Mouse (Mus musculus) heart, embryonic 11.5 days (tissue): ENCODE results near the gene March4. TPM values are rescaled to one million over a fixed set of nuclear protein-coding genes. Genes with fewer than 3 reads are reported as not detected.

Experiments used
- ATAC-seq: fragments of 200-750 bp; cut with Nextera tagmentation; replicated peaks from 2 replicates; pipeline ENCODE4 v1.8.0; 2017; ENCODE audit warnings: moderate library complexity; ENCODE audit not compliant: insufficient number of reproducible peaks, low FRiP score, low TSS enrichment
- H3K27ac ChIP-seq: fragments of 300-500 bp; sonication (generic); 2 replicates; pipeline ENCODE4 v1.5.1; 2014; ENCODE audit warnings: mild to moderate bottlenecking, low read depth, low read length
- H3K27me3 ChIP-seq: fragments of 300-500 bp; sonication (generic); 2 replicates; pipeline ENCODE4 v1.6.1; 2014; ENCODE audit warnings: mild to moderate bottlenecking, low read length, mixed read lengths; ENCODE audit not compliant: control insufficient read depth, insufficient read depth
- H3K36me3 ChIP-seq: fragments of 300-500 bp; sonication (generic); 2 replicates; pipeline ENCODE4 v1.6.1; 2014; ENCODE audit warnings: mild to moderate bottlenecking, low read length, moderate library complexity, mixed read lengths; ENCODE audit not compliant: control insufficient read depth, insufficient read depth
- H3K4me1 ChIP-seq: fragments of 300-500 bp; sonication (generic); 2 replicates; pipeline ENCODE4 v1.6.1; 2014; ENCODE audit warnings: low read length; ENCODE audit not compliant: control insufficient read depth, insufficient read depth
- H3K4me2 ChIP-seq: fragments of 300-500 bp; sonication (generic); 2 replicates; pipeline ENCODE4 v1.6.1; 2014; ENCODE audit warnings: mild to moderate bottlenecking, moderate library complexity
- H3K4me3 ChIP-seq: fragments of 300-500 bp; sonication (generic); 2 replicates; pipeline ENCODE4 v1.5.1; 2014; ENCODE audit warnings: low read depth, low read length
- H3K9ac ChIP-seq: fragments of 300-500 bp; sonication (generic); 2 replicates; pipeline ENCODE4 v1.6.1; 2014; ENCODE audit warnings: mild to moderate bottlenecking, low read depth, low read length, moderate library complexity
- H3K9me3 ChIP-seq: fragments of 300-500 bp; sonication (generic); replicated peaks from 2 replicates; pipeline ENCODE4 v1.6.1; 2016; ENCODE audit warnings: low read length; ENCODE audit not compliant: control insufficient read depth
- WGBS: fragments of 180-500 bp; shearing (Covaris S2); extraction: QIAGEN DNeasy Blood & Tissue Kit; methylation state at CpG from one replicate; pipeline ENCODE4 v1.1.7; 2014; ENCODE audit not compliant: insufficient replicate concordance; 5-methylcytosine and 5-hydroxymethylcytosine counted together
- polyA plus RNA-seq: library from polyadenylated mRNA; unstranded; fragments of >200 nt; fragmentation: Nextera tagmentation; extraction: Ambion mirVana; gene quantifications from 2 replicates; pipeline ENCODE4 v1.2.1, GENCODE M21; 2014

The March4 gene
- polyA plus RNA-seq, 1 experiment from 2014 or later = not detected

DNA sequence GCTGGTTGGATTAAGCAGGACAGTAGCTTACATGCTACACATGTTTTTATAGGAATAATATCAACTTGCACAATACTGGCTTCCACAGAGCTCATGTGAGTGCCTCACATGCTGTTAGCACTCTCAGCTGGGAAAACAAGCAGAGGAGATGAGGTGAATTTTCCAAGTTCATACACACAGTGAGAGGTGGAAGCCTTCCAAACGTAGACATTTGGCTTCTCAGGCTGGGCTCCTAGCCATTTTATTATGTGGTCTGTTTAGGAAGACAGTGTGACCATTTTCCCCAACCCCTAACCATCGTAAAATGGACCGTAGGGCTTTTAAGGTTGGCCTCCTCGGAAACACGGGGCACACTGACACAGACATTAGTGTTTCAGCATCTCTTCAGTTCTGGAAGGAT is 126.8 kb downstream of the March4 start:
- no peak overlapping the region for H3K4me2 ChIP-seq
- no peaks in the 10 kb centered on the region for H3K27me3 ChIP-seq
- no peaks in the 10 kb centered on the region for H3K4me1 ChIP-seq
- H3K4me3 ChIP-seq = no peak overlapping the region
- no peak overlapping the region for H3K27ac ChIP-seq
- H3K9ac ChIP-seq = no peak overlapping the region
- H3K9me3 ChIP-seq = no peaks in the 10 kb centered on the region
- H3K36me3 ChIP-seq = no peaks in the 10 kb centered on the region
- no peak for ATAC-seq
- WGBS = 81% methylated on average over 5 of the region's 5 CpGs

DNA sequence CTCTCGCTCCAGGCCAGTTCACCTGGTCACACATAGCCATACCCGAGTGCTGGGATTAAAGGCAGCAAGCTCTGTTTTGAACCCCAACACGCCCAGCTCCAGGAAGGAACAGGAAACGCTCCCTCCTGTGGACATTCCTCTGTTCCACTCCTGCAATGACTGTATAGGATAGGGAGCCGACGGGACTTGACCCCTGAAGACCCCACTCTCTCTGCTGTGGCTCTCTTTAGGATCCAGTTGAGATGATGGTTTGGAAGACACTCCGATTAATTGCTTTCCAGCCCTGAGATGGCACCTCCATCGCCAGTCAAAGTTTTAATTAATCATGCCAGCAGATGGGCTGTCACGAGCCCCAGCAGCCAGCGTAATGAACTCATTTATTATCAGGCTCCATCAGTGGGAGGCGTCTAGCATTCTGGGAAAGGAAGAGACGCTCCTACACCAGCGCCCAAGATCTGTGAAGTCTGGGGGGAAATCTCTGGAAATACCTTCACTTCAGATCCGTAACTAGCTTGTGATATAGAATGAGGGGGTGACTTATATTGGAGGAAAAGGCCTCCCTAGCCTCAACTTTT is 130.1 kb downstream of the March4 start:
- no peak overlapping the region for H3K4me3 ChIP-seq
- H3K27ac ChIP-seq = no peak overlapping the region
- WGBS = 60% methylated on average over 14 of the region's 14 CpGs
- H3K9ac ChIP-seq = no peak overlapping the region
- no peaks in the 10 kb centered on the region for H3K36me3 ChIP-seq
- H3K9me3 ChIP-seq = no peaks in the 10 kb centered on the region
- H3K27me3 ChIP-seq = no peaks in the 10 kb centered on the region
- H3K4me2 ChIP-seq = no peak overlapping the region
- no peaks in the 10 kb centered on the region for H3K4me1 ChIP-seq
- no peak for ATAC-seq

DNA sequence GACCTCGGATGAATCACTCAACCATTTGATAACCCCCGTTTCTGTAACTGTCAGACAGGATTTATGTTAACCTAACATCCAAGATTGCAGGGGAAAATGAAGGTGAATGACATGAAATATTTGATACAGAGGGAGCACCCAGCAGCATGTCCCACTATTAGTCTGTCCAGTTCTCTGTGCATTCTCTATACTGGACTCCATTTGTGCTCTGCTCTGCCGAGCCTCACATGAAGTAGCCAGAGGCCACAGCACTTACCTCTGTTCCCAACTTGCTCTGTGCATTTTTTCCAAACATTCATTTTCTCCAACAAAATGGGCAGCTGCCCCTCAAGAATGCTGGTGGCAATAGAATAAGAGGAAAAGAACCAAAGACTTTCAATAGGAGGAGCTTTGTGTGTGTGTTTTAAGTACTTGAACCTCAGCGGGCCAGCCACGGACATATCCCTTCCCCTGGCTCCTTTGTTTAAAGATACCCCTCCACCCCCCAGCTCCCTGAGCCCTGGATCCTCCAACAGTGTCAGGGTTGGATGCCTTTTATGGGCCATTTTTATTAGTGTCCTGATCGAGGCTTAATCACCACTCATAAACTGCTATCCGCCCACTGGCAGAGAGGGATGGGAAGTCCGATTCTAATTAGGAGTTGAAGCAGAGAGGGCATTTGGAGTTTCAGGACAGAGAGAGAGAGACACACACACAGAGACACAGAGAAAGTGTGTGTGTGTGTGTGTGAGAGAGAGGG is 135.2 kb downstream of the March4 start:
- Histone ChIP-seq H3K4me1 (no peaks in the 10 kb centered on the region), H3K4me2 (no peak overlapping the region), H3K4me3 (no peak overlapping the region), H3K27me3 (no peaks in the 10 kb centered on the region), H3K36me3 (0 out of 2 replicates have a peak, but pooled peaks cover 3% of the 10 kb centered on the region), H3K9me3 (no peaks in the 10 kb centered on the region), H3K9ac (no peak overlapping the region), H3K27ac (no peak overlapping the region)
- WGBS = 80% methylated on average over 8 of the region's 8 CpGs
- ATAC-seq = no peak

DNA sequence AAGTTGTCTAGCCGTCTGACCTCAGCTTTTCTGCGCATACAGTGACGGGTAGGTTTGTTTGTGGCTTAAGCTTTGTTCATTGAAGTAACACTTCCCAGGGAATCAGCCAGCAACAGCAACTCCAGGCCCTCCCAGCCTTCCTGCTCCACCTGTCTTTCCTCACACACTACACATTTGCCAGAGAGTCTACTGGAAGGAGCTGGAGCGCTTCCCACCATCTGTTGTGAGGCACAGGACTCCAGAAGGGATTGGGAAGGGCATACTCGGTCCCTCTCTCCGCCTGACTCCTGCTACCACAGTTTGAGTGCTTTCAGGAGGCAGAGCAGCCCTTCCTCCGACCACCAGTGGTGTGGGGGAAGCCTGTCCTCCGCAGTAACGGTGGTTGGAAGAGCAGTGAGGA is 136.1 kb downstream of the March4 start:
- no peaks in the 10 kb centered on the region for H3K4me1 ChIP-seq
- no peak overlapping the region for H3K4me2 ChIP-seq
- no peaks in the 10 kb centered on the region for H3K27me3 ChIP-seq
- no peak for ATAC-seq
- 0 out of 2 replicates have a peak, but pooled peaks cover 3% of the 10 kb centered on the region for H3K36me3 ChIP-seq
- no peak overlapping the region for H3K9ac ChIP-seq
- H3K27ac ChIP-seq = no peak overlapping the region
- H3K4me3 ChIP-seq = no peak overlapping the region
- 80% methylated on average over 9 of the region's 9 CpGs for WGBS
- H3K9me3 ChIP-seq = no peaks in the 10 kb centered on the region

DNA sequence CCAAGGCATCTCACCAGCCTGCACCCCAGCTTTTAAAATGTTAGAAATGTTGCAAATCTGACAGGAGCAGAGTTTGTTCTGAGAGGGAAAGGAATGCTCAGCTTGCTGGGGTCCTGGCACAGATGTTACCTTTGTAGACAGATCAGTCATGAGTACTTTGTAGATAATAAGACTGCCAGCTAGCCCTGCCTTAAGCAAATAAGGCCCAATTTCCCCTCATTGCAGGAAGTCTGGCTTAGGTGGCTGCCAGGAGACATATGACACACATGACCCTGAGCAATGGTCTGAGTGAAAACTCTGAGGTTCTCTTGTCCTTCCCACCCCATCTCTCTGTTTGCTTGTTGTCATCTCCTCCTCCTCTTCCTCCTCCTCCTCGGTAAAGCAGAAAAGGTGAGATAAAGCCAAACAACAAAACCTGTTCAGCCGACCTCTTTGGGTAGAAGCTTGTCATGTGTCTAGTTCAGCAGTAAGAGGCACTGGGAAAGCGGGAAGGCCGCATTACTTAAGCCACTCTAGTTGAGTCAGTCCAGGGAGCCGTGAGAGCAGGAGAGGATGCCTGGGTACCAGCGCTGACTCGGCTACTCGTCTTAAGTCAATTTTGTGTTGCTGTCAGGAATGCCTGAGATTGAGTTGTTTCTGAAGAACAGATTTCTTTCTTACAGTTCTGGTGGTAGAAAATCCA is 136.9 kb downstream of the March4 start:
- H3K27ac ChIP-seq = no peak overlapping the region
- H3K27me3 ChIP-seq = no peaks in the 10 kb centered on the region
- no peak overlapping the region for H3K4me3 ChIP-seq
- no peaks in the 10 kb centered on the region for H3K4me1 ChIP-seq
- H3K9me3 ChIP-seq = no peaks in the 10 kb centered on the region
- H3K36me3 ChIP-seq = 0 out of 2 replicates have a peak, but pooled peaks cover 3% of the 10 kb centered on the region
- no peak for ATAC-seq
- 75% methylated on average over 8 of the region's 8 CpGs for WGBS
- no peak overlapping the region for H3K4me2 ChIP-seq
- H3K9ac ChIP-seq = no peak overlapping the region

DNA sequence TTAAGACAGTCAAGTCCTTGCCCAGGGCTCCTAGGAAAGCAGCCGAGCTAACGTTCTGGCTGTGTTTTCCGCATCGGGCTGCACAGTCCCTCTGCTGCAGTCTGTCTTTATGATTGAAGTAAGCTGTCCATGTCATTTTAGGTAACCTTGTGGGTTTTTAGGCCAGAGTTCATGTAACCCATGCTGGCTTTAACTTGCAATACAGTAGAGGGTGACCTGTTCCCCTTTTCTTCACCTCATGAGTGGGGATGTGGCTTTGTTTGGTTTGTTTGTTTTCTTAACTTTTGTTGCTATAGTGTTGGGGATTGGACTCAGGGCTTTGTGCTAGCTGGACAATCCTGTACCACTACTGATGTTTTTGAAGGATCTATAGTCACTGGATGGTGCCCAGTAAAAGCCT is 146.3 kb downstream of the March4 start:
- WGBS = 86% methylated on average over 4 of the region's 4 CpGs
- H3K27me3 ChIP-seq = no peaks in the 10 kb centered on the region
- no peaks in the 10 kb centered on the region for H3K4me1 ChIP-seq
- H3K36me3 ChIP-seq = peaks cover 2% of the 10 kb centered on the region; the same call in 1 of the 2 replicates
- no peak overlapping the region for H3K4me3 ChIP-seq
- no peak overlapping the region for H3K9ac ChIP-seq
- H3K9me3 ChIP-seq = no peaks in the 10 kb centered on the region
- ATAC-seq = no peak
- H3K27ac ChIP-seq = no peak overlapping the region
- H3K4me2 ChIP-seq = no peak overlapping the region

DNA sequence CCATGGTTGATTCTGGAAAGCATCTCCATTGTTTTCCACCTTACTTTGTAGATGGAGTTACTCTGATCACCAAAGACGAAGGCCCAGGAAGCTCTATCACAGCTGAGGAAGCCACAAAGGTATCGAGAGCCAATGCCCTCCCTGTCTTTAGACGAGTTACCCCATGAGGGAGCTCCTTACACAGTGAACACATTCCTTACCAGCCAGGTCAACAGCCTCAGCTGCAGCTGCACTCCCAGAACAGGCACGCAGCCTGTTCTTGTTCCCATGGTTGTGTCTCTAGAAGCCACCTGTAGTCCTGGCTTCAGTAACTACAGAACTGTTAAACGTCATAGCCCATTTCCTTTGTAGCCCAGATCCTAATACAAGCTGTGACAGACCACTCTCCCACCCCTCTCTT is 153.1 kb downstream of the March4 start:
- no peak for ATAC-seq
- Histone ChIP-seq H3K4me2 (no peak overlapping the region), H3K36me3 (peaks cover 2% of the 10 kb centered on the region; the same call in 1 of the 2 replicates), H3K27ac (no peak overlapping the region), H3K9me3 (no peaks in the 10 kb centered on the region), H3K4me3 (no peak overlapping the region), H3K4me1 (no peaks in the 10 kb centered on the region), H3K27me3 (no peaks in the 10 kb centered on the region), H3K9ac (no peak overlapping the region)
- 76% methylated on average over 5 of the region's 5 CpGs for WGBS

DNA sequence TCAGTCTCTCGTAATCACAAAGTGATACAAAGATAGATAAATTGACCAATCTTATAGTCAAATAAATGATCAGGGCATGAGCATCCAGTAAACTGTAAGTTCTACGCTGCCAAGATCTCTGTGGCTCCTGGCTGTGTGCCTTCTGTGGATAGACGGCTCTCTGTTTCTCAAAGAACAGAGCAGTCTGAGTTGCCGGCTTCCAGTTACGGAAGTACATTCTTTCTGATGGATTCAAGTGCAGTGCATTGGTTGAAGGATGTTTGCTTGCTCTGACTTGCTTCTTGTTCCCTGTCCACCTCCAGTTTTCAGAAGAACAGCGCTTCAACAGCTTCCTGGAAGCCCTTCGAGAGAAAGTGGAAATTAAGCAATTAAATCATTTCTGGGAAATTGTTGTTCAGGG is 153.7 kb downstream of the March4 start:
- Histone ChIP-seq H3K27me3 (no peaks in the 10 kb centered on the region), H3K9me3 (no peaks in the 10 kb centered on the region), H3K4me2 (no peak overlapping the region), H3K4me3 (no peak overlapping the region), H3K27ac (no peak overlapping the region), H3K4me1 (no peaks in the 10 kb centered on the region), H3K9ac (no peak overlapping the region), H3K36me3 (peaks cover 2% of the 10 kb centered on the region; the same call in 1 of the 2 replicates)
- no peak for ATAC-seq
- WGBS = 90% methylated on average over 7 of the region's 7 CpGs
